Mouse (Mus musculus): ENCODE measurements around the gene Rbm38. TPM values are rescaled to one million over a fixed set of nuclear protein-coding genes. Genes with fewer than 3 reads are reported as not detected.

Rbm38 gene
- polyA plus RNA-seq, 1 experiment from 2014 or later, result 126 TPM

GRCm38 (mm10) chr2:173003737-173004136 lies 16.6 kb upstream of the Rbm38 start:
- H3K27me3 ChIP-seq (ENCODE audit: insufficient read depth, low read length), result no peaks in the 10 kb centered on the region
- H3K36me3 ChIP-seq (replicated peaks; ENCODE audit: insufficient read depth, low read length), result peaks cover 58% of the 10 kb centered on the region
- H3K4me2 ChIP-seq (ENCODE audit: low read depth, low read length), result no peak overlapping the region
- peaks cover 16% of the 10 kb centered on the region for H3K4me1 ChIP-seq (ENCODE audit: insufficient read depth)
- ATAC-seq, result no peak
- no peak overlapping the region for H3K27ac ChIP-seq (ENCODE audit: low read depth)
- no peak overlapping the region for H3K4me3 ChIP-seq (ENCODE audit: low read depth, low read length)
- TF ChIP-seq EP300 (IDR thresholded peaks at IDR 0.05; ENCODE audit: low read depth) (no peak), CTCF (IDR thresholded peaks at IDR 0.05; ENCODE audit: low read depth) (no peak)
- H3K9me3 ChIP-seq (ENCODE audit: low read length), result no peaks in the 10 kb centered on the region
- DNase-seq, result no peak
- no peak overlapping the region for H3K9ac ChIP-seq (replicated peaks)
- whole genome bisulfite sequencing (ENCODE audit: insufficient replicate concordance), result 95% methylated on average over 8 of the region's 8 CpGs

- no peak overlapping the region for H3K4me3 ChIP-seq (ENCODE audit: low read depth, low read length)
- peaks cover 88% of the 10 kb centered on the region for H3K36me3 ChIP-seq (replicated peaks; ENCODE audit: insufficient read depth, low read length)
- TF ChIP-seq CTCF (IDR thresholded peaks at IDR 0.05; ENCODE audit: low read depth) (no peak), EP300 (IDR thresholded peaks at IDR 0.05; ENCODE audit: low read depth) (no peak)
- no peak overlapping the region for H3K27ac ChIP-seq (ENCODE audit: low read depth)
- H3K9ac ChIP-seq (replicated peaks), result no peak overlapping the region
- no peak for ATAC-seq
- no peak for DNase-seq
- H3K9me3 ChIP-seq (ENCODE audit: low read length), result no peaks in the 10 kb centered on the region
- WGBS (ENCODE audit: insufficient replicate concordance), result 75% methylated on average over 3 of the region's 3 CpGs
- H3K4me2 ChIP-seq (ENCODE audit: low read depth, low read length), result no peak overlapping the region
- H3K27me3 ChIP-seq (ENCODE audit: insufficient read depth, low read length), result no peaks in the 10 kb centered on the region
- no peaks in the 10 kb centered on the region for H3K4me1 ChIP-seq (ENCODE audit: insufficient read depth)
Measured at GRCm38 (mm10) chr2:173010220-173010717, 10.0 kb upstream of the Rbm38 start.

GRCm38 (mm10) chr2:173011440-173011839 lies 8.9 kb upstream of the Rbm38 start:
- ATAC-seq, result no peak
- no peak for TF ChIP-seq EP300 (IDR thresholded peaks at IDR 0.05; ENCODE audit: low read depth)
- no peak for TF ChIP-seq CTCF (IDR thresholded peaks at IDR 0.05; ENCODE audit: low read depth)
- 93% methylated on average over 8 of the region's 8 CpGs for WGBS (ENCODE audit: insufficient replicate concordance)

GRCm38 (mm10) chr2:173014741-173015287 lies 5.5 kb upstream of the Rbm38 start:
- TF ChIP-seq EP300 (IDR thresholded peaks at IDR 0.05; ENCODE audit: low read depth) (no peak), CTCF (IDR thresholded peaks at IDR 0.05; ENCODE audit: low read depth) (no peak)
- H3K27me3 ChIP-seq (ENCODE audit: insufficient read depth, low read length), result no peaks in the 10 kb centered on the region
- H3K4me2 ChIP-seq (ENCODE audit: low read depth, low read length), result no peak overlapping the region
- no peaks in the 10 kb centered on the region for H3K9me3 ChIP-seq (ENCODE audit: low read length)
- WGBS (ENCODE audit: insufficient replicate concordance), result 64% methylated on average over 7 of the region's 7 CpGs
- no peak overlapping the region for H3K9ac ChIP-seq (replicated peaks)
- ATAC-seq (no peak), DNase-seq (no peak)
- H3K36me3 ChIP-seq (replicated peaks; ENCODE audit: insufficient read depth, low read length), result peaks cover 53% of the 10 kb centered on the region
- H3K4me3 ChIP-seq (ENCODE audit: low read depth, low read length), result no peak overlapping the region
- peaks cover 26% of the 10 kb centered on the region for H3K4me1 ChIP-seq (ENCODE audit: insufficient read depth)
- H3K27ac ChIP-seq (ENCODE audit: low read depth), result no peak overlapping the region

More at GRCm38 (mm10) chr2:173011440-173011839, 8.9 kb upstream of the Rbm38 start:
- Histone ChIP-seq H3K4me1 (ENCODE audit: insufficient read depth) (no peaks in the 10 kb centered on the region), H3K36me3 (replicated peaks; ENCODE audit: insufficient read depth, low read length) (peaks cover 87% of the 10 kb centered on the region), H3K9ac (replicated peaks) (no peak overlapping the region), H3K27me3 (ENCODE audit: insufficient read depth, low read length) (no peaks in the 10 kb centered on the region), H3K4me2 (ENCODE audit: low read depth, low read length) (no peak overlapping the region), H3K27ac (ENCODE audit: low read depth) (no peak overlapping the region), H3K4me3 (ENCODE audit: low read depth, low read length) (no peak overlapping the region), H3K9me3 (ENCODE audit: low read length) (no peaks in the 10 kb centered on the region)
- no peak for DNase-seq

GRCm38 (mm10) chr2:173017940-173018339 lies 2.4 kb upstream of the Rbm38 start:
- no peak overlapping the region for H3K4me3 ChIP-seq (ENCODE audit: low read depth, low read length)
- TF ChIP-seq EP300 (IDR thresholded peaks at IDR 0.05; ENCODE audit: low read depth) (no peak), CTCF (IDR thresholded peaks at IDR 0.05; ENCODE audit: low read depth) (no peak)
- H3K4me2 ChIP-seq (ENCODE audit: low read depth, low read length), result peak overlapping the region; percentile 43; the same call in 1 of the 2 replicates
- H3K9ac ChIP-seq (replicated peaks), result no peak overlapping the region
- 10% methylated on average over 6 of the region's 6 CpGs for WGBS (ENCODE audit: insufficient replicate concordance)
- no peaks in the 10 kb centered on the region for H3K9me3 ChIP-seq (ENCODE audit: low read length)
- DNase-seq (peak; percentile 34), ATAC-seq (peak; percentile 1)
- H3K36me3 ChIP-seq (replicated peaks; ENCODE audit: insufficient read depth, low read length), result peaks cover 28% of the 10 kb centered on the region
- H3K27me3 ChIP-seq (ENCODE audit: insufficient read depth, low read length), result no peaks in the 10 kb centered on the region
- H3K4me1 ChIP-seq (ENCODE audit: insufficient read depth), result peaks cover 42% of the 10 kb centered on the region
- H3K27ac ChIP-seq (ENCODE audit: low read depth), result no peak overlapping the region

GRCm38 (mm10) chr2:173018618-173019017 lies 1.7 kb upstream of the Rbm38 start:
- TF ChIP-seq EP300 (IDR thresholded peaks at IDR 0.05; ENCODE audit: low read depth) (no peak), CTCF (IDR thresholded peaks at IDR 0.05; ENCODE audit: low read depth) (peak; percentile 32)
- DNase-seq, result peak; percentile 52
- Histone ChIP-seq H3K4me1 (ENCODE audit: insufficient read depth) (peaks cover 48% of the 10 kb centered on the region), H3K4me3 (ENCODE audit: low read depth, low read length) (no peak overlapping the region), H3K4me2 (ENCODE audit: low read depth, low read length) (peak overlapping the region; percentile 43), H3K36me3 (replicated peaks; ENCODE audit: insufficient read depth, low read length) (peaks cover 30% of the 10 kb centered on the region), H3K27ac (ENCODE audit: low read depth) (no peak overlapping the region), H3K27me3 (ENCODE audit: insufficient read depth, low read length) (no peaks in the 10 kb centered on the region), H3K9ac (replicated peaks) (peak overlapping the region; percentile 21; the same call in 1 of the 2 replicates), H3K9me3 (ENCODE audit: low read length) (no peaks in the 10 kb centered on the region)
- ATAC-seq, result no peak; the same call in 1 of the 2 replicates
- WGBS (ENCODE audit: insufficient replicate concordance), result 10% methylated on average over 8 of the region's 8 CpGs

All from liver, postnatal 0 days (tissue).